Mouse (Mus musculus) lung, embryonic 16.5 days (tissue): ENCODE measurements around the gene Agpat4. TPM values are rescaled to one million over a fixed set of nuclear protein-coding genes. Genes with fewer than 3 reads are reported as not detected.

ENCODE experiments used
- ATAC-seq: fragments of 200-750 bp; cut with Nextera tagmentation; 2 replicates; pipeline ENCODE4 v1.8.0; 2017; ENCODE audit warnings: low read depth, mild to moderate bottlenecking, moderate library complexity
- H3K27ac ChIP-seq: fragments of 300-500 bp; sonication (generic); 2 replicates; pipeline ENCODE4 v1.5.1; 2014; ENCODE audit warnings: mild to moderate bottlenecking, control low read depth, low read length
- H3K27me3 ChIP-seq: fragments of 300-500 bp; sonication (generic); 2 replicates; pipeline ENCODE4 v1.6.1; 2014; ENCODE audit warnings: low read depth, low read length, mixed read lengths; ENCODE audit not compliant: control insufficient read depth, insufficient read depth
- H3K36me3 ChIP-seq: fragments of 300-500 bp; sonication (generic); 2 replicates; pipeline ENCODE4 v1.6.1; 2014; ENCODE audit warnings: low read length; ENCODE audit not compliant: control insufficient read depth, insufficient read depth
- H3K4me1 ChIP-seq: fragments of 300-500 bp; sonication (generic); replicated peaks from 2 replicates; pipeline ENCODE4 v1.6.1; 2014; ENCODE audit warnings: low read length, mixed read lengths; ENCODE audit not compliant: control insufficient read depth, insufficient read depth
- H3K4me2 ChIP-seq: fragments of 300-500 bp; sonication (generic); 2 replicates; pipeline ENCODE4 v1.6.1; 2014; ENCODE audit warnings: low read depth, low read length, control low read depth
- H3K4me3 ChIP-seq: fragments of 300-500 bp; sonication (generic); 2 replicates; pipeline ENCODE4 v1.5.1; 2014; ENCODE audit warnings: mild to moderate bottlenecking, low read length, control low read depth
- H3K9ac ChIP-seq: fragments of 300-500 bp; sonication (generic); 2 replicates; pipeline ENCODE4 v1.6.1; 2014; ENCODE audit warnings: low read length, control low read depth
- H3K9me3 ChIP-seq: fragments of 300-500 bp; sonication (generic); 2 replicates; pipeline ENCODE4 v1.6.1; 2016; ENCODE audit warnings: low read length; ENCODE audit not compliant: control insufficient read depth
- WGBS: fragments of 180-500 bp; shearing (Covaris S2); extraction: QIAGEN DNeasy Blood & Tissue Kit; methylation state at CpG from one replicate; pipeline ENCODE4 v1.1.7; 2014; 5-methylcytosine and 5-hydroxymethylcytosine counted together
- polyA plus RNA-seq: library from polyadenylated mRNA; unstranded; fragments of >200 nt; fragmentation: Nextera tagmentation; extraction: Ambion mirVana; gene quantifications from 2 replicates; pipeline ENCODE4 v1.2.1, GENCODE M21; 2015

The Agpat4 gene
- polyA plus RNA-seq, 1 experiment from 2014 or later: 39.6 TPM

- Histone ChIP-seq H3K9ac (no peak overlapping the region), H3K9me3 (no peaks in the 10 kb centered on the region), H3K27me3 (no peaks in the 10 kb centered on the region), H3K27ac (no peak overlapping the region), H3K4me1 (no peaks in the 10 kb centered on the region), H3K4me3 (no peak overlapping the region), H3K4me2 (no peak overlapping the region), H3K36me3 (no peaks in the 10 kb centered on the region)
- no peak for ATAC-seq
Observed at GRCm38 (mm10) chr17:12099415-12099814, 19.1 kb upstream of the Agpat4 start.

GRCm38 (mm10) chr17:12102326-12102725 is 16.2 kb upstream of the Agpat4 start:
- 91% methylated on average over 10 of the region's 10 CpGs for WGBS
- Histone ChIP-seq H3K27me3 (no peaks in the 10 kb centered on the region), H3K4me3 (no peak overlapping the region), H3K27ac (no peak overlapping the region), H3K36me3 (no peaks in the 10 kb centered on the region), H3K4me2 (no peak overlapping the region), H3K9me3 (no peaks in the 10 kb centered on the region), H3K4me1 (no peaks in the 10 kb centered on the region), H3K9ac (no peak overlapping the region)
- ATAC-seq: no peak

GRCm38 (mm10) chr17:12103781-12104180 is 14.7 kb upstream of the Agpat4 start:
- Histone ChIP-seq H3K4me1 (no peaks in the 10 kb centered on the region), H3K4me3 (no peak overlapping the region), H3K27me3 (no peaks in the 10 kb centered on the region), H3K36me3 (no peaks in the 10 kb centered on the region), H3K9me3 (no peaks in the 10 kb centered on the region), H3K9ac (no peak overlapping the region), H3K4me2 (no peak overlapping the region), H3K27ac (no peak overlapping the region)
- ATAC-seq: no peak
- WGBS: 83% methylated on average over 6 of the region's 6 CpGs

- no peak for ATAC-seq
- H3K27ac ChIP-seq: no peak overlapping the region
- H3K9me3 ChIP-seq: no peaks in the 10 kb centered on the region
- no peaks in the 10 kb centered on the region for H3K27me3 ChIP-seq
- no peak overlapping the region for H3K9ac ChIP-seq
- H3K4me3 ChIP-seq: no peak overlapping the region
- H3K4me2 ChIP-seq: no peak overlapping the region
- WGBS: 46% methylated on average over 7 of the region's 7 CpGs
- H3K36me3 ChIP-seq: no peaks in the 10 kb centered on the region
- no peaks in the 10 kb centered on the region for H3K4me1 ChIP-seq
Observed at GRCm38 (mm10) chr17:12104245-12104644, 14.3 kb upstream of the Agpat4 start.

- Histone ChIP-seq H3K27me3 (no peaks in the 10 kb centered on the region), H3K4me3 (no peak overlapping the region), H3K9ac (no peak overlapping the region), H3K9me3 (no peaks in the 10 kb centered on the region), H3K27ac (no peak overlapping the region), H3K4me1 (no peaks in the 10 kb centered on the region), H3K4me2 (no peak overlapping the region), H3K36me3 (no peaks in the 10 kb centered on the region)
- WGBS: 75% methylated on average over 6 of the region's 6 CpGs
- no peak for ATAC-seq
Observed at GRCm38 (mm10) chr17:12104690-12105089, 13.8 kb upstream of the Agpat4 start.

- Histone ChIP-seq H3K4me1 (no peaks in the 10 kb centered on the region), H3K27ac (no peak overlapping the region), H3K9ac (no peak overlapping the region), H3K36me3 (no peaks in the 10 kb centered on the region), H3K27me3 (no peaks in the 10 kb centered on the region), H3K4me3 (no peak overlapping the region), H3K4me2 (no peak overlapping the region), H3K9me3 (no peaks in the 10 kb centered on the region)
- WGBS: 58% methylated on average over 4 of the region's 4 CpGs
- no peak for ATAC-seq
Observed at GRCm38 (mm10) chr17:12106255-12106654, 12.2 kb upstream of the Agpat4 start.

- no peaks in the 10 kb centered on the region for H3K27me3 ChIP-seq
- H3K4me2 ChIP-seq: no peak overlapping the region
- WGBS: 85% methylated on average over 6 of the region's 6 CpGs
- no peak overlapping the region for H3K4me3 ChIP-seq
- ATAC-seq: no peak
- H3K9me3 ChIP-seq: no peaks in the 10 kb centered on the region
- peaks cover 6% of the 10 kb centered on the region; the same call in 1 of the 2 replicates for H3K4me1 ChIP-seq
- H3K36me3 ChIP-seq: no peaks in the 10 kb centered on the region
- no peak overlapping the region for H3K9ac ChIP-seq
- H3K27ac ChIP-seq: no peak overlapping the region
Observed at GRCm38 (mm10) chr17:12113626-12114025, 4.9 kb upstream of the Agpat4 start.

GRCm38 (mm10) chr17:12115086-12115485 is 3.4 kb upstream of the Agpat4 start:
- no peak overlapping the region for H3K4me3 ChIP-seq

GRCm38 (mm10) chr17:12118131-12118530 is 373 bp upstream of the Agpat4 start:
- Histone ChIP-seq H3K36me3 (no peaks in the 10 kb centered on the region), H3K9ac (peak overlapping the region; percentile 78), H3K27ac (no peak overlapping the region), H3K27me3 (no peaks in the 10 kb centered on the region), H3K4me3 (peak overlapping the region; percentile 65), H3K9me3 (no peaks in the 10 kb centered on the region), H3K4me2 (peak overlapping the region; percentile 97), H3K4me1 (peaks cover 11% of the 10 kb centered on the region)
- 4% methylated on average over 9 of the region's 9 CpGs for WGBS
- no peak for ATAC-seq

More at GRCm38 (mm10) chr17:12115086-12115485, 3.4 kb upstream of the Agpat4 start:
- 74% methylated on average over 2 of the region's 2 CpGs for WGBS
- H3K9ac ChIP-seq: no peak overlapping the region
- no peak for ATAC-seq
- no peak overlapping the region for H3K4me2 ChIP-seq
- H3K4me1 ChIP-seq: peaks cover 8% of the 10 kb centered on the region; the same call in 1 of the 2 replicates
- H3K9me3 ChIP-seq: no peaks in the 10 kb centered on the region
- no peak overlapping the region for H3K27ac ChIP-seq
- H3K36me3 ChIP-seq: no peaks in the 10 kb centered on the region
- H3K27me3 ChIP-seq: no peaks in the 10 kb centered on the region
